Mouse (Mus musculus): Measurements from ENCODE around the gene Ccr8. TPM values are rescaled to one million over a fixed set of nuclear protein-coding genes. Genes with fewer than 3 reads are reported as not detected.

The Ccr8 gene
- polyA plus RNA-seq, 1 experiment from 2014 or later, result not detected

GRCm38 (mm10) chr9:120132980-120133754, 41.3 kb downstream of the Ccr8 start:
- H3K9me3 ChIP-seq (replicated peaks; ENCODE audit: control insufficient read depth, low read length, poor library complexity, severe bottlenecking), result no peaks in the 10 kb centered on the region
- H3K4me1 ChIP-seq (ENCODE audit: control insufficient read depth, insufficient read depth, low read length), result peaks cover 14% of the 10 kb centered on the region
- no peak overlapping the region for H3K9ac ChIP-seq (ENCODE audit: low read depth, low read length)
- no peak overlapping the region for H3K4me3 ChIP-seq (ENCODE audit: low read depth, low read length)
- H3K36me3 ChIP-seq (ENCODE audit: control insufficient read depth, insufficient read depth, low read length), result peaks cover 21% of the 10 kb centered on the region; the same call in 1 of the 2 replicates
- 45% methylated on average over 8 of the region's 8 CpGs for WGBS
- H3K27me3 ChIP-seq (ENCODE audit: control insufficient read depth, insufficient read depth, low read depth, low read length), result no peaks in the 10 kb centered on the region
- H3K4me2 ChIP-seq (ENCODE audit: low read length), result no peak overlapping the region
- H3K27ac ChIP-seq (ENCODE audit: low read length), result no peak overlapping the region
- no peak for ATAC-seq

GRCm38 (mm10) chr9:120133755-120134475, 42.0 kb downstream of the Ccr8 start:
- Histone ChIP-seq H3K27me3 (ENCODE audit: control insufficient read depth, insufficient read depth, low read depth, low read length) (no peaks in the 10 kb centered on the region), H3K9ac (ENCODE audit: low read depth, low read length) (no peak overlapping the region), H3K4me3 (ENCODE audit: low read depth, low read length) (no peak overlapping the region), H3K4me2 (ENCODE audit: low read length) (no peak overlapping the region), H3K9me3 (replicated peaks; ENCODE audit: control insufficient read depth, low read length, poor library complexity, severe bottlenecking) (no peaks in the 10 kb centered on the region), H3K27ac (ENCODE audit: low read length) (no peak overlapping the region), H3K4me1 (ENCODE audit: control insufficient read depth, insufficient read depth, low read length) (peaks cover 6% of the 10 kb centered on the region), H3K36me3 (ENCODE audit: control insufficient read depth, insufficient read depth, low read length) (peaks cover 21% of the 10 kb centered on the region; the same call in 1 of the 2 replicates)
- 59% methylated on average over 6 of the region's 6 CpGs for WGBS
- no peak for ATAC-seq

- Histone ChIP-seq H3K9ac (ENCODE audit: low read depth, low read length) (0 out of 2 replicates have a peak overlapping the region, but pooled peaks have one; percentile 14), H3K4me2 (ENCODE audit: low read length) (no peak overlapping the region), H3K27ac (ENCODE audit: low read length) (no peak overlapping the region), H3K4me3 (ENCODE audit: low read depth, low read length) (no peak overlapping the region), H3K36me3 (ENCODE audit: control insufficient read depth, insufficient read depth, low read length) (peaks cover 21% of the 10 kb centered on the region; the same call in 1 of the 2 replicates), H3K4me1 (ENCODE audit: control insufficient read depth, insufficient read depth, low read length) (no peaks in the 10 kb centered on the region), H3K9me3 (replicated peaks; ENCODE audit: control insufficient read depth, low read length, poor library complexity, severe bottlenecking) (no peaks in the 10 kb centered on the region), H3K27me3 (ENCODE audit: control insufficient read depth, insufficient read depth, low read depth, low read length) (no peaks in the 10 kb centered on the region)
- no peak for ATAC-seq
- 83% methylated on average over 13 of the region's 13 CpGs for WGBS
Observed at GRCm38 (mm10) chr9:120134529-120135160, 42.7 kb downstream of the Ccr8 start.

- no peaks in the 10 kb centered on the region for H3K4me1 ChIP-seq (ENCODE audit: control insufficient read depth, insufficient read depth, low read length)
- ATAC-seq, result no peak
- 88% methylated on average over 11 of the region's 11 CpGs for WGBS
Observed at GRCm38 (mm10) chr9:120135454-120135853, 43.5 kb downstream of the Ccr8 start.

GRCm38 (mm10) chr9:120140652-120141051, 48.7 kb downstream of the Ccr8 start:
- H3K4me3 ChIP-seq (ENCODE audit: low read depth, low read length), result no peak overlapping the region
- ATAC-seq, result peak; percentile 77; the same call in 1 of the 2 replicates
- H3K4me2 ChIP-seq (ENCODE audit: low read length), result no peak overlapping the region
- H3K9me3 ChIP-seq (replicated peaks; ENCODE audit: control insufficient read depth, low read length, poor library complexity, severe bottlenecking), result no peaks in the 10 kb centered on the region
- H3K27me3 ChIP-seq (ENCODE audit: control insufficient read depth, insufficient read depth, low read depth, low read length), result no peaks in the 10 kb centered on the region
- WGBS, result 9% methylated on average over 4 of the region's 4 CpGs
- no peak overlapping the region for H3K9ac ChIP-seq (ENCODE audit: low read depth, low read length)
- no peaks in the 10 kb centered on the region for H3K4me1 ChIP-seq (ENCODE audit: control insufficient read depth, insufficient read depth, low read length)
- H3K27ac ChIP-seq (ENCODE audit: low read length), result no peak overlapping the region
- no peaks in the 10 kb centered on the region for H3K36me3 ChIP-seq (ENCODE audit: control insufficient read depth, insufficient read depth, low read length)

More at GRCm38 (mm10) chr9:120135454-120135853, 43.5 kb downstream of the Ccr8 start:
- Histone ChIP-seq H3K4me3 (ENCODE audit: low read depth, low read length) (no peak overlapping the region), H3K27ac (ENCODE audit: low read length) (no peak overlapping the region), H3K27me3 (ENCODE audit: control insufficient read depth, insufficient read depth, low read depth, low read length) (no peaks in the 10 kb centered on the region), H3K4me2 (ENCODE audit: low read length) (no peak overlapping the region), H3K9me3 (replicated peaks; ENCODE audit: control insufficient read depth, low read length, poor library complexity, severe bottlenecking) (no peaks in the 10 kb centered on the region), H3K9ac (ENCODE audit: low read depth, low read length) (no peak overlapping the region), H3K36me3 (ENCODE audit: control insufficient read depth, insufficient read depth, low read length) (peaks cover 21% of the 10 kb centered on the region; the same call in 1 of the 2 replicates)

GRCm38 (mm10) chr9:120144474-120144873, 52.6 kb downstream of the Ccr8 start:
- Histone ChIP-seq H3K9ac (ENCODE audit: low read depth, low read length) (no peak overlapping the region), H3K36me3 (ENCODE audit: control insufficient read depth, insufficient read depth, low read length) (no peaks in the 10 kb centered on the region), H3K4me2 (ENCODE audit: low read length) (no peak overlapping the region), H3K4me3 (ENCODE audit: low read depth, low read length) (no peak overlapping the region), H3K27me3 (ENCODE audit: control insufficient read depth, insufficient read depth, low read depth, low read length) (no peaks in the 10 kb centered on the region), H3K27ac (ENCODE audit: low read length) (no peak overlapping the region), H3K4me1 (ENCODE audit: control insufficient read depth, insufficient read depth, low read length) (no peaks in the 10 kb centered on the region), H3K9me3 (replicated peaks; ENCODE audit: control insufficient read depth, low read length, poor library complexity, severe bottlenecking) (no peaks in the 10 kb centered on the region)
- ATAC-seq, result no peak
- 89% methylated on average over 13 of the region's 13 CpGs for WGBS

Other genes starting within 250 kb of the Ccr8 start
- gene Wdr48, start 197.2 kb upstream of the Ccr8 start, polyA plus RNA-seq (2015; fragmentation: Nextera tagmentation; extraction: Ambion mirVana), result 68.2 and 73.7 TPM in 2 replicates
- gene Gorasp1, start 154.5 kb upstream of the Ccr8 start, polyA plus RNA-seq (2015; fragmentation: Nextera tagmentation; extraction: Ambion mirVana), result 27.3 and 29.2 TPM in 2 replicates
- gene Ttc21a, start 154.5 kb upstream of the Ccr8 start, polyA plus RNA-seq (2015; fragmentation: Nextera tagmentation; extraction: Ambion mirVana), result 1.0 and 1.3 TPM in 2 replicates
- 0.75 and 1.0 TPM in 2 replicates for gene Csrnp1, start 107.5 kb upstream of the Ccr8 start, polyA plus RNA-seq (2015; fragmentation: Nextera tagmentation; extraction: Ambion mirVana)
- not detected in 2 replicates for gene Xirp1, start 68.5 kb upstream of the Ccr8 start, polyA plus RNA-seq (2015; fragmentation: Nextera tagmentation; extraction: Ambion mirVana)
- gene Cx3cr1, start 22.2 kb upstream of the Ccr8 start, polyA plus RNA-seq (2015; fragmentation: Nextera tagmentation; extraction: Ambion mirVana), result 7.6 and 8.0 TPM in 2 replicates
- 38.0 and 43.6 TPM in 2 replicates for gene Slc25a38, start 18.3 kb downstream of the Ccr8 start, polyA plus RNA-seq (2015; fragmentation: Nextera tagmentation; extraction: Ambion mirVana)
- gene Rpsa, start 35.6 kb downstream of the Ccr8 start, polyA plus RNA-seq (2015; fragmentation: Nextera tagmentation; extraction: Ambion mirVana), result 846 and 879 TPM in 2 replicates
- gene Mobp, start 57.6 kb downstream of the Ccr8 start, polyA plus RNA-seq (2015; fragmentation: Nextera tagmentation; extraction: Ambion mirVana), result 0.10 TPM in 1 of 2 replicates, not detected in the other
- 6.0 and 6.6 TPM in 2 replicates for gene Myrip, start 209.4 kb downstream of the Ccr8 start, polyA plus RNA-seq (2015; fragmentation: Nextera tagmentation; extraction: Ambion mirVana)

Data from midbrain, embryonic 16.5 days (tissue).